Mouse (Mus musculus) hindbrain, embryonic 13.5 days (tissue): Measurements from ENCODE around the gene Zfp704. TPM values are rescaled to one million over a fixed set of nuclear protein-coding genes. Genes with fewer than 3 reads are reported as not detected.
A peak's percentile ranks its signal among the peaks of the same experiment; 100 is the strongest.

Source experiments
- ATAC-seq: fragments of 200-750 bp; cut with Nextera tagmentation; 2 replicates; pipeline ENCODE4 v1.8.0; 2017; ENCODE audit warnings: moderate TSS enrichment; ENCODE audit not compliant: low FRiP score
- H3K27ac ChIP-seq: fragments of 300-500 bp; sonication (generic); 2 replicates; pipeline ENCODE4 v1.5.1; 2015; ENCODE audit warnings: inconsistent platforms, mild to moderate bottlenecking, moderate library complexity
- H3K27me3 ChIP-seq: fragments of 300-500 bp; sonication (generic); 2 replicates; pipeline ENCODE4 v1.6.1; 2015; ENCODE audit warnings: mild to moderate bottlenecking, inconsistent platforms
- H3K36me3 ChIP-seq: fragments of 300-500 bp; sonication (generic); 2 replicates; pipeline ENCODE4 v1.6.1; 2015; ENCODE audit warnings: mild to moderate bottlenecking, inconsistent platforms
- H3K4me1 ChIP-seq: fragments of 300-500 bp; sonication (generic); replicated peaks from 2 replicates; pipeline ENCODE4 v1.6.1; 2015; ENCODE audit warnings: inconsistent platforms
- H3K4me2 ChIP-seq: fragments of 300-500 bp; sonication (generic); 2 replicates; pipeline ENCODE4 v1.6.1; 2015; ENCODE audit warnings: inconsistent platforms, mild to moderate bottlenecking, moderate library complexity
- H3K4me3 ChIP-seq: fragments of 300-500 bp; sonication (generic); 2 replicates; pipeline ENCODE4 v1.5.1; 2015; ENCODE audit warnings: mild to moderate bottlenecking, inconsistent platforms
- H3K9ac ChIP-seq: fragments of 300-500 bp; sonication (generic); 2 replicates; pipeline ENCODE4 v1.6.1; 2015; ENCODE audit warnings: mild to moderate bottlenecking, inconsistent platforms
- H3K9me3 ChIP-seq: fragments of 300-500 bp; sonication (generic); 2 replicates; pipeline ENCODE4 v1.6.1; 2016; ENCODE audit warnings: inconsistent platforms
- WGBS: fragments of 180-500 bp; shearing (Covaris S2); methylation state at CpG from one replicate; pipeline ENCODE4 v1.1.7; 2015; 5-methylcytosine and 5-hydroxymethylcytosine counted together
- polyA plus RNA-seq: library from polyadenylated mRNA; unstranded; fragments of >200 nt; fragmentation: Nextera tagmentation; extraction: Ambion mirVana; gene quantifications from 2 replicates; pipeline ENCODE4 v1.2.1, GENCODE M21; 2015

Gene Zfp704
- polyA plus RNA-seq, 1 experiment from 2014 or later = 8.5 TPM

- Histone ChIP-seq H3K4me2 (no peak overlapping the region), H3K9me3 (no peaks in the 10 kb centered on the region), H3K9ac (no peak overlapping the region), H3K4me3 (no peak overlapping the region), H3K27ac (peak overlapping the region; percentile 83; the same call in 1 of the 2 replicates), H3K4me1 (peaks cover 43% of the 10 kb centered on the region), H3K36me3 (no peaks in the 10 kb centered on the region), H3K27me3 (no peaks in the 10 kb centered on the region)
- 68% methylated on average over 5 of the region's 5 CpGs for WGBS
- ATAC-seq = no peak
Measured at GRCm38 (mm10) chr3:9499489-9499888, 110.4 kb downstream of the Zfp704 start.

- no peaks in the 10 kb centered on the region for H3K27me3 ChIP-seq
- ATAC-seq = no peak
- 35% methylated on average over 5 of the region's 5 CpGs for WGBS
Measured at GRCm38 (mm10) chr3:9497260-9497659, 112.6 kb downstream of the Zfp704 start.

GRCm38 (mm10) chr3:9491766-9492283, 118.1 kb downstream of the Zfp704 start:
- no peak overlapping the region for H3K27ac ChIP-seq
- H3K27me3 ChIP-seq = no peaks in the 10 kb centered on the region
- H3K36me3 ChIP-seq = no peaks in the 10 kb centered on the region
- H3K9ac ChIP-seq = no peak overlapping the region
- no peak overlapping the region for H3K4me2 ChIP-seq
- H3K4me1 ChIP-seq = peaks cover 6% of the 10 kb centered on the region; the same call in 1 of the 2 replicates
- 78% methylated on average over 4 of the region's 4 CpGs for WGBS
- H3K9me3 ChIP-seq = no peaks in the 10 kb centered on the region
- H3K4me3 ChIP-seq = no peak overlapping the region
- no peak for ATAC-seq

More at GRCm38 (mm10) chr3:9497260-9497659, 112.6 kb downstream of the Zfp704 start:
- H3K4me3 ChIP-seq = no peak overlapping the region
- H3K9me3 ChIP-seq = no peaks in the 10 kb centered on the region
- H3K36me3 ChIP-seq = no peaks in the 10 kb centered on the region
- H3K4me1 ChIP-seq = peaks cover 37% of the 10 kb centered on the region
- no peak overlapping the region for H3K4me2 ChIP-seq
- H3K9ac ChIP-seq = no peak overlapping the region
- no peak overlapping the region for H3K27ac ChIP-seq

- no peaks in the 10 kb centered on the region for H3K9me3 ChIP-seq
- ATAC-seq = no peak
- H3K27me3 ChIP-seq = no peaks in the 10 kb centered on the region
- H3K4me1 ChIP-seq = 0 out of 2 replicates have a peak, but pooled peaks cover 3% of the 10 kb centered on the region
- no peak overlapping the region for H3K9ac ChIP-seq
- no peak overlapping the region for H3K27ac ChIP-seq
- no peak overlapping the region for H3K4me2 ChIP-seq
- no peaks in the 10 kb centered on the region for H3K36me3 ChIP-seq
- no peak overlapping the region for H3K4me3 ChIP-seq
- 62% methylated on average over 4 of the region's 4 CpGs for WGBS
Measured at GRCm38 (mm10) chr3:9487644-9488043, 122.2 kb downstream of the Zfp704 start.

GRCm38 (mm10) chr3:9485506-9485905, 124.4 kb downstream of the Zfp704 start:
- Histone ChIP-seq H3K9me3 (no peaks in the 10 kb centered on the region), H3K9ac (no peak overlapping the region), H3K4me2 (no peak overlapping the region), H3K4me1 (peaks cover 7% of the 10 kb centered on the region; the same call in 1 of the 2 replicates), H3K27me3 (no peaks in the 10 kb centered on the region), H3K4me3 (no peak overlapping the region), H3K36me3 (no peaks in the 10 kb centered on the region), H3K27ac (no peak overlapping the region)
- ATAC-seq = no peak
- WGBS = 92% methylated on average over 3 of the region's 3 CpGs

GRCm38 (mm10) chr3:9481956-9482355, 127.9 kb downstream of the Zfp704 start:
- H3K4me3 ChIP-seq = no peak overlapping the region
- H3K4me1 ChIP-seq = peaks cover 7% of the 10 kb centered on the region; the same call in 1 of the 2 replicates
- no peak overlapping the region for H3K4me2 ChIP-seq
- whole genome bisulfite sequencing = 78% methylated on average over 4 of the region's 4 CpGs
- no peak for ATAC-seq
- H3K9me3 ChIP-seq = no peaks in the 10 kb centered on the region
- H3K9ac ChIP-seq = no peak overlapping the region
- no peak overlapping the region for H3K27ac ChIP-seq
- H3K36me3 ChIP-seq = no peaks in the 10 kb centered on the region
- H3K27me3 ChIP-seq = no peaks in the 10 kb centered on the region

GRCm38 (mm10) chr3:9481358-9481757, 128.5 kb downstream of the Zfp704 start:
- ATAC-seq = no peak
- H3K36me3 ChIP-seq = no peaks in the 10 kb centered on the region
- no peak overlapping the region for H3K9ac ChIP-seq
- whole genome bisulfite sequencing = 67% methylated on average over 6 of the region's 6 CpGs
- H3K9me3 ChIP-seq = no peaks in the 10 kb centered on the region
- peaks cover 7% of the 10 kb centered on the region; the same call in 1 of the 2 replicates for H3K4me1 ChIP-seq
- no peak overlapping the region for H3K4me2 ChIP-seq
- no peak overlapping the region for H3K4me3 ChIP-seq
- no peaks in the 10 kb centered on the region for H3K27me3 ChIP-seq
- no peak overlapping the region for H3K27ac ChIP-seq

GRCm38 (mm10) chr3:9480936-9481335, 128.9 kb downstream of the Zfp704 start:
- no peaks in the 10 kb centered on the region for H3K9me3 ChIP-seq
- 88% methylated on average over 5 of the region's 5 CpGs for WGBS
- no peak for ATAC-seq
- no peaks in the 10 kb centered on the region for H3K27me3 ChIP-seq
- no peak overlapping the region for H3K4me2 ChIP-seq
- H3K4me1 ChIP-seq = peaks cover 7% of the 10 kb centered on the region; the same call in 1 of the 2 replicates
- no peak overlapping the region for H3K27ac ChIP-seq
- H3K9ac ChIP-seq = no peak overlapping the region
- H3K4me3 ChIP-seq = no peak overlapping the region
- H3K36me3 ChIP-seq = no peaks in the 10 kb centered on the region

GRCm38 (mm10) chr3:9477386-9477785, 132.5 kb downstream of the Zfp704 start:
- H3K27me3 ChIP-seq = no peaks in the 10 kb centered on the region
- no peak for ATAC-seq
- no peaks in the 10 kb centered on the region for H3K9me3 ChIP-seq
- 0 out of 2 replicates have a peak, but pooled peaks cover 3% of the 10 kb centered on the region for H3K36me3 ChIP-seq
- 87% methylated on average over 2 of the region's 2 CpGs for WGBS
- no peak overlapping the region for H3K27ac ChIP-seq
- H3K4me1 ChIP-seq = peaks cover 7% of the 10 kb centered on the region; the same call in 1 of the 2 replicates
- no peak overlapping the region for H3K9ac ChIP-seq
- H3K4me3 ChIP-seq = no peak overlapping the region
- no peak overlapping the region for H3K4me2 ChIP-seq

GRCm38 (mm10) chr3:9476336-9476735, 133.5 kb downstream of the Zfp704 start:
- no peak overlapping the region for H3K4me2 ChIP-seq
- no peak overlapping the region for H3K4me3 ChIP-seq
- H3K9me3 ChIP-seq = no peaks in the 10 kb centered on the region
- WGBS = 93% methylated on average over 3 of the region's 3 CpGs
- no peaks in the 10 kb centered on the region for H3K27me3 ChIP-seq
- no peak for ATAC-seq
- 0 out of 2 replicates have a peak, but pooled peaks cover 3% of the 10 kb centered on the region for H3K36me3 ChIP-seq
- H3K4me1 ChIP-seq = peaks cover 2% of the 10 kb centered on the region; the same call in 1 of the 2 replicates
- H3K27ac ChIP-seq = no peak overlapping the region
- no peak overlapping the region for H3K9ac ChIP-seq

GRCm38 (mm10) chr3:9475501-9475900, 134.4 kb downstream of the Zfp704 start:
- no peaks in the 10 kb centered on the region for H3K27me3 ChIP-seq
- no peak overlapping the region for H3K9ac ChIP-seq
- no peak overlapping the region for H3K27ac ChIP-seq
- H3K4me3 ChIP-seq = no peak overlapping the region
- WGBS = 92% methylated on average over 5 of the region's 5 CpGs
- 0 out of 2 replicates have a peak, but pooled peaks cover 3% of the 10 kb centered on the region for H3K36me3 ChIP-seq
- no peak for ATAC-seq
- no peak overlapping the region for H3K4me2 ChIP-seq
- no peaks in the 10 kb centered on the region; the same call in 1 of the 2 replicates for H3K4me1 ChIP-seq
- H3K9me3 ChIP-seq = no peaks in the 10 kb centered on the region

- H3K36me3 ChIP-seq = 0 out of 2 replicates have a peak, but pooled peaks cover 3% of the 10 kb centered on the region
- no peak overlapping the region for H3K9ac ChIP-seq
- no peak overlapping the region for H3K4me2 ChIP-seq
- no peaks in the 10 kb centered on the region for H3K27me3 ChIP-seq
- H3K27ac ChIP-seq = no peak overlapping the region
- no peaks in the 10 kb centered on the region; the same call in 1 of the 2 replicates for H3K4me1 ChIP-seq
- no peak for ATAC-seq
- no peaks in the 10 kb centered on the region for H3K9me3 ChIP-seq
- H3K4me3 ChIP-seq = no peak overlapping the region
- 95% methylated on average over 6 of the region's 6 CpGs for WGBS
Measured at GRCm38 (mm10) chr3:9474331-9474730, 135.6 kb downstream of the Zfp704 start.

- Histone ChIP-seq H3K36me3 (no peaks in the 10 kb centered on the region; the same call in 1 of the 2 replicates), H3K4me2 (no peak overlapping the region), H3K27ac (no peak overlapping the region), H3K27me3 (no peaks in the 10 kb centered on the region), H3K9ac (no peak overlapping the region), H3K4me1 (no peaks in the 10 kb centered on the region), H3K4me3 (no peak overlapping the region), H3K9me3 (no peaks in the 10 kb centered on the region)
- peak; percentile 50; the same call in 1 of the 2 replicates for ATAC-seq
- WGBS = 48% methylated on average over 3 of the region's 3 CpGs
Measured at GRCm38 (mm10) chr3:9466287-9466686, 143.6 kb downstream of the Zfp704 start.
